ENCODE assay signal across 8 mouse cellular contexts in genomic region chr13:23400771-23401682, GRCm38 (mm10). TPM values are rescaled to one million over a fixed set of nuclear protein-coding genes. Genes with fewer than 3 reads are reported as not detected.
DNase-seq lines count a peak whose midpoint lies in the region; ATAC-seq and TF ChIP-seq lines count a peak whose summit lies in the region.

No protein-coding gene starts in this region.

- no peak overlapping the region for H3K9ac ChIP-seq in heart, embryonic 13.5 days
- no peak overlapping the region for H3K9ac ChIP-seq in CH12.LX (ENCODE audit: insufficient read depth, low read depth)
- H3K9ac ChIP-seq in stomach, postnatal 0 days (ENCODE audit: low read length), result no peak overlapping the region

- no peak overlapping the region for H3K27ac ChIP-seq in heart, embryonic 13.5 days (replicated peaks)
- H3K27ac ChIP-seq in CH12.LX (ENCODE audit: insufficient read depth, low read depth), result no peak overlapping the region
- no peak overlapping the region for H3K27ac ChIP-seq in embryonic fibroblast, embryonic 13.5 days (ENCODE audit: insufficient read depth, low read length)
- H3K27ac ChIP-seq in stomach, postnatal 0 days (replicated peaks), result no peak overlapping the region

- no peak for DNase-seq in heart, adult 11 months
- DNase-seq in CH12.LX (ENCODE audit: extremely low read depth) (peak; percentile 53), liver (peak; percentile 24)
- DNase-seq in stomach, postnatal 0 days (ENCODE audit: low spot score), result no peak
- no peak for DNase-seq in adrenal gland, adult 2 months
- no peak for DNase-seq in gastrocnemius, adult 8-10 months (ENCODE audit: low spot score in 2 of 2)

- TF ChIP-seq RAD21 in CH12.LX (IDR thresholded peaks at IDR 0.05; ENCODE audit: low read depth, low read length), result no peak

- H3K9me3 ChIP-seq in heart, embryonic 13.5 days, result 0 out of 2 replicates have a peak, but pooled peaks cover 3% of the 10 kb centered on the region
- no peaks in the 10 kb centered on the region for H3K9me3 ChIP-seq in CH12.LX (replicated peaks; ENCODE audit: low read length)
- no peaks in the 10 kb centered on the region for H3K9me3 ChIP-seq in stomach, postnatal 0 days (ENCODE audit: control insufficient read depth, low read length)

- H3K36me3 ChIP-seq in heart, embryonic 13.5 days, result no peaks in the 10 kb centered on the region
- H3K36me3 ChIP-seq in CH12.LX (replicated peaks in 1 of 2; ENCODE audit: control insufficient read depth in 1 of 2, insufficient read depth in 1 of 2, low read length in 1 of 2), result no peaks in the 10 kb centered on the region
- H3K36me3 ChIP-seq in stomach, postnatal 0 days (ENCODE audit: control insufficient read depth, insufficient read depth, low read length), result no peaks in the 10 kb centered on the region

- no peak for TF ChIP-seq POLR2A in CH12.LX (IDR thresholded peaks at IDR 0.05; ENCODE audit: low read depth, low read length)
- TF ChIP-seq POLR2A in embryonic fibroblast, embryonic 13.5 days (IDR thresholded peaks at IDR 0.05; ENCODE audit: low read depth, low read length), result no peak

- no peaks in the 10 kb centered on the region for H3K79me2 ChIP-seq in CH12.LX (replicated peaks; ENCODE audit: control insufficient read depth, extremely low read depth, insufficient read depth, poor library complexity, severe bottlenecking)

- peaks cover 12% of the 10 kb centered on the region for H3K4me1 ChIP-seq in heart, embryonic 13.5 days
- peaks cover 7 to 29% of the 10 kb centered on the region in 2 experiments for H3K4me1 ChIP-seq in CH12.LX (ENCODE audit: control insufficient read depth in 1 of 2, insufficient read depth in 2 of 2)
- H3K4me1 ChIP-seq in embryonic fibroblast, embryonic 13.5 days (ENCODE audit: control insufficient read depth, insufficient read depth, low read length), result no peaks in the 10 kb centered on the region
- 0 out of 2 replicates have a peak, but pooled peaks cover 2% of the 10 kb centered on the region for H3K4me1 ChIP-seq in stomach, postnatal 0 days (replicated peaks; ENCODE audit: control insufficient read depth, insufficient read depth)

- no peak for TF ChIP-seq CTCF in CH12.LX (conservative IDR thresholded peaks at IDR 0.05 in 1 of 2, IDR thresholded peaks at IDR 0.05 in 1 of 2; ENCODE audit: low read depth in 2 of 2, low read length in 2 of 2)
- no peak for TF ChIP-seq CTCF in embryonic fibroblast, embryonic 13.5 days (IDR thresholded peaks at IDR 0.05; ENCODE audit: borderline replicate concordance, insufficient read depth, low read length)
- no peak for TF ChIP-seq CTCF in stomach, postnatal 0 days (IDR thresholded peaks at IDR 0.05; ENCODE audit: low read depth)

- 8% methylated on average over 24 of the region's 24 CpGs for WGBS in heart, embryonic 13.5 days
- 13% methylated on average over 24 of the region's 24 CpGs for WGBS in stomach, postnatal 0 days

- dilution Hi-C loops in CH12.LX (cut with MboI; ENCODE audit: extremely low pct_ligation_motif_present, extremely low pct_unique_long_range_greater_than_20kb, low sequenced_read_pairs), result no loop called here

- H3K4me3 ChIP-seq in heart, embryonic 13.5 days, result peak overlapping the region; percentile 51
- H3K4me3 ChIP-seq in CH12.LX (replicated peaks in 1 of 3; ENCODE audit: low read depth in 2 of 3, low read length in 2 of 3, poor library complexity in 1 of 3), result peak overlapping the region; percentile 40 to 70 (median 57)
- peak overlapping the region; percentile 70 for H3K4me3 ChIP-seq in embryonic fibroblast, embryonic 13.5 days (ENCODE audit: insufficient read depth, low read length)
- peak overlapping the region; percentile 29; the same call in 1 of the 2 replicates for H3K4me3 ChIP-seq in stomach, postnatal 0 days (ENCODE audit: low read depth, low read length)

- H3K27me3 ChIP-seq in heart, embryonic 13.5 days (replicated peaks), result peaks cover 53% of the 10 kb centered on the region
- peaks cover 16% of the 10 kb centered on the region for H3K27me3 ChIP-seq in CH12.LX (replicated peaks)
- H3K27me3 ChIP-seq in stomach, postnatal 0 days (ENCODE audit: control insufficient read depth, insufficient read depth, low read length), result peaks cover 2% of the 10 kb centered on the region; the same call in 1 of the 2 replicates

- in situ Hi-C loops in CH12.LX (cut with MboI; ENCODE audit: low pct_ligation_motif_present, low pct_unique_long_range_greater_than_20kb, low sequenced_read_pairs), result loop anchor here (10.0 kb wide), 1 partner anchor 546 kb away; the partner anchor contains the start of gene Vmn1r211

- peak overlapping the region; percentile 76 for H3K4me2 ChIP-seq in heart, embryonic 13.5 days
- H3K4me2 ChIP-seq in CH12.LX (ENCODE audit: insufficient read depth, low read depth, poor library complexity, severe bottlenecking), result peak overlapping the region; percentile 71
- H3K4me2 ChIP-seq in stomach, postnatal 0 days (replicated peaks; ENCODE audit: low read depth), result peak overlapping the region; percentile 54; the same call in 1 of the 2 replicates

- no peak for TF ChIP-seq EP300 in CH12.LX (IDR thresholded peaks at IDR 0.05; ENCODE audit: low read length)
- no peak for TF ChIP-seq EP300 in stomach, postnatal 0 days (optimal IDR thresholded peaks at IDR 0.05)

- ATAC-seq in heart, embryonic 13.5 days (ENCODE audit: extremely low read depth, insufficient number of reproducible peaks, low FRiP score, low TSS enrichment), result no peak
- ATAC-seq in stomach, postnatal 0 days (ENCODE audit: low FRiP score, low TSS enrichment), result no peak

TF ChIP-seq in CH12.LX, 34 proteins besides CTCF, POLR2A, EP300 and RAD21:
- TF ChIP-seq NRF1 (IDR thresholded peaks at IDR 0.05; ENCODE audit: low read depth, low read length) (peak; percentile 55; the same call in 1 of the 2 replicates), MAFK (IDR thresholded peaks at IDR 0.05; ENCODE audit: insufficient replicate concordance, low read length) (peak; percentile 93), PAX5 (IDR thresholded peaks at IDR 0.05; ENCODE audit: low read length) (no peak), ETS1 (conservative IDR thresholded peaks at IDR 0.05; ENCODE audit: low read depth, low read length) (no peak), BHLHE40 (IDR thresholded peaks at IDR 0.05; ENCODE audit: low read depth, low read length) (peak; percentile 75), KAT2A (IDR thresholded peaks at IDR 0.05; ENCODE audit: insufficient replicate concordance, low read length) (peak; percentile 61; the same call in 1 of the 2 replicates), E2F4 (IDR thresholded peaks at IDR 0.05; ENCODE audit: insufficient replicate concordance, low read depth, low read length) (peak; percentile 89; the same call in 1 of the 2 replicates), ZNF384 (IDR thresholded peaks at IDR 0.05; ENCODE audit: low read depth, low read length) (peak; percentile 95), ELF1 (IDR thresholded peaks at IDR 0.05; ENCODE audit: low read depth, low read length) (peak; percentile 92), GABPA (IDR thresholded peaks at IDR 0.05; ENCODE audit: insufficient replicate concordance, low read depth, low read length) (no peak), JUN (IDR thresholded peaks at IDR 0.05; ENCODE audit: insufficient read depth, low read depth, low read length) (no peak), UBTF (IDR thresholded peaks at IDR 0.05; ENCODE audit: low read depth, low read length) (no peak), MAX (IDR thresholded peaks at IDR 0.05; ENCODE audit: low read length) (no peak), TBP (conservative IDR thresholded peaks at IDR 0.05; ENCODE audit: low read depth, low read length) (peak; percentile 99)

RNA-seq across cellular contexts. Expression of gene Abt1, which starts 22.6 kb away (rescaled TPM):
- 8.5 and 8.7 TPM in 2 replicates for polyA plus RNA-seq in heart, embryonic 13.5 days (2015; fragmentation: Nextera tagmentation; extraction: Ambion mirVana)
- total RNA-seq in CH12.LX (2012; rRNA removed) (10.1 and 13.1 TPM in 2 replicates), CH12.LX (2014; rRNA removed) (14.4 and 15.4 TPM in 2 replicates)
- 11.7 and 12.9 TPM in 2 replicates for polyA plus RNA-seq in CH12.LX (2012; ENCODE audit: insufficient read length, low read depth)
- 4.2 and 4.7 TPM in 2 replicates for polyA plus RNA-seq in embryonic fibroblast, embryonic 13.5 days (2011; ENCODE audit: insufficient read length, low read depth, missing spikeins)
- polyA plus RNA-seq in stomach, postnatal 0 days (2015; fragmentation: Nextera tagmentation; extraction: Ambion mirVana), result 7.1 and 7.4 TPM in 2 replicates
- 1 to 10 TPM; 7.0 to 8.5 TPM for total RNA-seq in adrenal gland, adult 2 months (2021)
- 1.1 TPM in 2 replicates for polyA plus RNA-seq in adrenal gland, adult 2 months (2012; rRNA removed)
- total RNA-seq in gastrocnemius, adult 8-10 months (2022), result 1 to 10 TPM; 3.2 to 4.8 (median 4.0) TPM

RNA-seq across cellular contexts. Expression of gene Zfp322a, which starts 32.0 kb away (rescaled TPM):
- polyA plus RNA-seq in heart, embryonic 13.5 days (2015; fragmentation: Nextera tagmentation; extraction: Ambion mirVana), result 36.7 and 40.7 TPM in 2 replicates
- total RNA-seq in CH12.LX (2012; rRNA removed) (10.3 and 12.3 TPM in 2 replicates), CH12.LX (2014; rRNA removed) (17.7 and 20.0 TPM in 2 replicates)
- polyA plus RNA-seq in CH12.LX (2012; ENCODE audit: insufficient read length, low read depth), result 10.3 and 10.5 TPM in 2 replicates
- 24.1 and 25.7 TPM in 2 replicates for polyA plus RNA-seq in embryonic fibroblast, embryonic 13.5 days (2011; ENCODE audit: insufficient read length, low read depth, missing spikeins)
- 18.1 and 18.9 TPM in 2 replicates for polyA plus RNA-seq in stomach, postnatal 0 days (2015; fragmentation: Nextera tagmentation; extraction: Ambion mirVana)
- total RNA-seq in adrenal gland, adult 2 months (2021), result 10 to 100 TPM; 16.3 to 20.7 TPM
- polyA plus RNA-seq in adrenal gland, adult 2 months (2012; rRNA removed), result 0.40 and 0.53 TPM in 2 replicates
- 10 to 100 TPM in 1 of 4 experiments, 1 to 10 TPM in 3; 7.2 to 11.7 (median 8.3) TPM for total RNA-seq in gastrocnemius, adult 8-10 months (2022)

Comparison
In these comparisons a context has a peak if more than half of its experiments do, and no peak if none do; other contexts are left out.
1. DNase-seq: peak in CH12.LX (single experiment) and liver (single experiment); none in heart, adult 11 months (single experiment), stomach, postnatal 0 days (single experiment), adrenal gland, adult 2 months (single experiment) and gastrocnemius, adult 8-10 months (0 of 2).
2. Peak in every context shown above with its lines, with median percentiles within 50 percentile points of each other: H3K4me2 ChIP-seq and H3K4me3 ChIP-seq.